Mouse (Mus musculus) hindbrain, embryonic 13.5 days (tissue): ENCODE measurements at regions not wholly inside any gene's neighbourhood (a gene's known extent, or its start where the extent isn't known, plus 50 kb on each side); places are given as distances from the start of the nearest gene placed in this dataset.
"Not testable (repeated sequence)": the region's sequence is repeated elsewhere in the genome, so short reads cannot be mapped to it uniquely, and the experiment has no call there.

ENCODE experiments used
- ATAC-seq: fragments of 200-750 bp; cut with Nextera tagmentation; 2 replicates; pipeline ENCODE4 v1.8.0; 2017; ENCODE audit warnings: moderate TSS enrichment; ENCODE audit not compliant: low FRiP score
- H3K27ac ChIP-seq: fragments of 300-500 bp; sonication (generic); 2 replicates; pipeline ENCODE4 v1.5.1; 2015; ENCODE audit warnings: inconsistent platforms, mild to moderate bottlenecking, moderate library complexity
- H3K27me3 ChIP-seq: fragments of 300-500 bp; sonication (generic); 2 replicates; pipeline ENCODE4 v1.6.1; 2015; ENCODE audit warnings: mild to moderate bottlenecking, inconsistent platforms
- H3K36me3 ChIP-seq: fragments of 300-500 bp; sonication (generic); 2 replicates; pipeline ENCODE4 v1.6.1; 2015; ENCODE audit warnings: mild to moderate bottlenecking, inconsistent platforms
- H3K4me1 ChIP-seq: fragments of 300-500 bp; sonication (generic); replicated peaks from 2 replicates; pipeline ENCODE4 v1.6.1; 2015; ENCODE audit warnings: inconsistent platforms
- H3K4me2 ChIP-seq: fragments of 300-500 bp; sonication (generic); 2 replicates; pipeline ENCODE4 v1.6.1; 2015; ENCODE audit warnings: inconsistent platforms, mild to moderate bottlenecking, moderate library complexity
- H3K4me3 ChIP-seq: fragments of 300-500 bp; sonication (generic); 2 replicates; pipeline ENCODE4 v1.5.1; 2015; ENCODE audit warnings: mild to moderate bottlenecking, inconsistent platforms
- H3K9ac ChIP-seq: fragments of 300-500 bp; sonication (generic); 2 replicates; pipeline ENCODE4 v1.6.1; 2015; ENCODE audit warnings: mild to moderate bottlenecking, inconsistent platforms
- H3K9me3 ChIP-seq: fragments of 300-500 bp; sonication (generic); 2 replicates; pipeline ENCODE4 v1.6.1; 2016; ENCODE audit warnings: inconsistent platforms
- WGBS: fragments of 180-500 bp; shearing (Covaris S2); methylation state at CpG from one replicate; pipeline ENCODE4 v1.1.7; 2015; 5-methylcytosine and 5-hydroxymethylcytosine counted together

DNA sequence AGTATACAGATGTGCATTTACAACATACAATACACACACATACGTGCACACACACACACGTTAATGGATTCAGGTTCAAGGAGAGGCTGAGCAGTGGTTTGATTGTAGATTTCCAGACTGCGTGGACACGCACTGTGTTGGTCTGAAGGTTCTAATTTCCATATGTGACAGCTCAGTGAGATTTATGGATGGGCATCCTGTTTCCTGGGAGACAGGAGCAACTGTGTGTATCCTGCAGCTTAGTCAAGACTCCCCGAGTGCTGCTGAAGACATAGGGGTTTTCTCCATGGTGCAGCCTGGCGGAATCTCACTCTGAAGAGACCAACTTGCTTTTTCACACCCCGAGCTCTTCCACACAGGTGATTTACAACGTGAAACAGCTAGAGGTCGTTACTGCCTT is 119.3 kb upstream of the Foxk1 start:
- H3K9me3 ChIP-seq, result no peaks in the 10 kb centered on the region
- H3K4me2 ChIP-seq, result no peak overlapping the region
- no peak overlapping the region for H3K4me3 ChIP-seq
- no peak overlapping the region for H3K9ac ChIP-seq
- H3K4me1 ChIP-seq, result peaks cover 15% of the 10 kb centered on the region
- no peaks in the 10 kb centered on the region for H3K27me3 ChIP-seq
- ATAC-seq, result no peak
- peak overlapping the region; percentile 44; the same call in 1 of the 2 replicates for H3K27ac ChIP-seq
- H3K36me3 ChIP-seq, result no peaks in the 10 kb centered on the region
- 36% methylated on average over 9 of the region's 9 CpGs for WGBS

- 92% methylated on average over 2 of the region's 2 CpGs for WGBS
- no peak for ATAC-seq
These were observed 113.3 kb upstream of the Foxk1 start for GRCm38 (mm10) chr5:142287981-142288380.

DNA sequence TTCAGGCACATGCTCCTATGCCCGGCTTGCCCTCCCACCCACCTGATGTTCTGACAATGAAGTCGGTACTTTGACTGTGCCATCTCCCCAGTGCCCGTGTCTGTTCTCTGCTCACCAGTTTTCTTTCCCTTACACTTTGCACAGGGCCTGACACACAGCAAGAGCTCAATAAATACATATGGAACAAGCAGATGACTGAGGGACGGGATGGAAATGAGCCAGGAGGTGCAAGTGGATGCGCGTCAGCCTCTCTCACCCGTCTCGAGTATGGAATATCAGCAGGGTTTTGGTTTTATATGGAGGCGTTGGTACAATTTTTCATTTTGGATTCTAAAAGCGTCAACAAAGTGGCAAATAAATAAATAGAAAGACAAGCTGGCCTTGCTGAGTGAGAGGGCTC is 109.8 kb upstream of the Foxk1 start:
- H3K9me3 ChIP-seq, result peaks cover 9% of the 10 kb centered on the region
- no peaks in the 10 kb centered on the region for H3K36me3 ChIP-seq
- no peak overlapping the region for H3K27ac ChIP-seq
- H3K9ac ChIP-seq, result no peak overlapping the region
- no peak overlapping the region for H3K4me3 ChIP-seq
- no peak for ATAC-seq
- H3K4me2 ChIP-seq, result no peak overlapping the region
- no peaks in the 10 kb centered on the region for H3K27me3 ChIP-seq
- no peaks in the 10 kb centered on the region for H3K4me1 ChIP-seq
- WGBS, result 94% methylated on average over 10 of the region's 10 CpGs

More at GRCm38 (mm10) chr5:142287981-142288380, 113.3 kb upstream of the Foxk1 start:
- Histone ChIP-seq H3K9ac (no peak overlapping the region), H3K4me3 (no peak overlapping the region), H3K36me3 (no peaks in the 10 kb centered on the region), H3K4me1 (peaks cover under 1% of the 10 kb centered on the region; the same call in 1 of the 2 replicates), H3K27ac (no peak overlapping the region), H3K4me2 (no peak overlapping the region), H3K9me3 (peaks cover 9% of the 10 kb centered on the region), H3K27me3 (no peaks in the 10 kb centered on the region)

- H3K27me3 ChIP-seq, H3K4me1 ChIP-seq, H3K36me3 ChIP-seq, ATAC-seq, H3K4me3 ChIP-seq, H3K4me2 ChIP-seq, H3K27ac ChIP-seq, H3K9ac ChIP-seq, H3K9me3 ChIP-seq: not testable (repeated sequence)
- WGBS, result 98% methylated on average over 2 of the region's 2 CpGs
These were observed 104.9 kb upstream of the Foxk1 start for GRCm38 (mm10) chr5:142296401-142296800.

DNA sequence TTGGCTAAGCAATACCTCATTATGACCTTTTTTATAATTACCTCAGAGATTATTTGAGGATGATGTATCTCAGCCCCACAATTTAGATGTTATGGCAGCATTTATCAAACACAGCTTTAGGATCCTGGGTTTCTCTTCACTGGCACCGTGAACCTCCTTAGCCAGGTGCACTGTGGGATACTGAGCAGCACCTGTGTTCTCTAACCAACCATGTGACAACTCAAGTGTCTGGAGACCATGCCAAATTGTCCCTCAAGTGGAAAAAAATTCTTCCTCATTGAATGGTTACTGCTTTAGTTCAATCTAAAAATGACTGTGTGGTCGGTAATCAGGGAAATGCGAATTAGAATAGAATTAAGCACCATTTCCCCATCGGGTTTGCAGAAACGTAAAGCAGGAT is 101.7 kb upstream of the Foxk1 start:
- H3K9me3 ChIP-seq, result no peaks in the 10 kb centered on the region
- H3K4me2 ChIP-seq, result no peak overlapping the region
- 87% methylated on average over 5 of the region's 5 CpGs for WGBS
- H3K27ac ChIP-seq, result no peak overlapping the region
- H3K9ac ChIP-seq, result no peak overlapping the region
- H3K4me1 ChIP-seq, result no peaks in the 10 kb centered on the region
- H3K27me3 ChIP-seq, result no peaks in the 10 kb centered on the region
- H3K36me3 ChIP-seq, result no peaks in the 10 kb centered on the region
- H3K4me3 ChIP-seq, result no peak overlapping the region
- no peak for ATAC-seq

GRCm38 (mm10) chr5:142308511-142308910 is 92.8 kb upstream of the Foxk1 start:
- H3K27me3 ChIP-seq, result no peaks in the 10 kb centered on the region
- no peak overlapping the region for H3K4me3 ChIP-seq
- H3K4me1 ChIP-seq, result no peaks in the 10 kb centered on the region
- no peak overlapping the region for H3K9ac ChIP-seq
- no peak for ATAC-seq
- H3K27ac ChIP-seq, result no peak overlapping the region
- WGBS, result 96% methylated on average over 3 of the region's 3 CpGs
- 0 out of 2 replicates have a peak, but pooled peaks cover 9% of the 10 kb centered on the region for H3K9me3 ChIP-seq
- no peaks in the 10 kb centered on the region for H3K36me3 ChIP-seq
- no peak overlapping the region for H3K4me2 ChIP-seq

- Histone ChIP-seq H3K4me2 (no peak overlapping the region), H3K4me1 (no peaks in the 10 kb centered on the region), H3K4me3 (no peak overlapping the region), H3K27me3 (no peaks in the 10 kb centered on the region), H3K9me3 (no peaks in the 10 kb centered on the region), H3K36me3 (no peaks in the 10 kb centered on the region), H3K9ac (no peak overlapping the region), H3K27ac (no peak overlapping the region)
- WGBS, result 78% methylated on average over 8 of the region's 8 CpGs
- ATAC-seq, result no peak
These were observed 87.4 kb upstream of the Foxk1 start for GRCm38 (mm10) chr5:142313944-142314343.

DNA sequence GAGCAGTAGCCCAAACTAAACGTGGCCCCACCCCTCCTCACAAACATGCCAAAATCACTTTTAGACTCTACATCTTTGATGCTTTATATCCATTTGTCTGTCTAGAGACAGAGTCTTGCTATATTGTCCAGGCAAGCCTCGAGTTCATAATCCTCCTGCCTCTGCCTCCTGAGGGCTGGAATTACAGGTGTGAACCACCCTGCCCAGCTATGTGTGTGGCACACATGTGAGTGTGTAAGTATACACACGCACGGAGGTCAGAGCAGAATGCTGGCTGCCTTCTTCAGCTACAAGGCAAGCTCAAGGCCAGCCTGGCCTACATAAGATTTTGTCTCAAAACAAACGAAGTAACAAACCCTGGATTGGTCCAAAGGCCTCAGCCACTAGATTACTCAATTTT is 86.8 kb upstream of the Foxk1 start:
- H3K4me3 ChIP-seq, result no peak overlapping the region
- WGBS, result 84% methylated on average over 5 of the region's 5 CpGs
- no peak overlapping the region for H3K4me2 ChIP-seq
- no peak overlapping the region for H3K9ac ChIP-seq
- no peak overlapping the region for H3K27ac ChIP-seq
- no peaks in the 10 kb centered on the region for H3K9me3 ChIP-seq
- ATAC-seq, result no peak
- no peaks in the 10 kb centered on the region for H3K4me1 ChIP-seq
- H3K36me3 ChIP-seq, result no peaks in the 10 kb centered on the region
- H3K27me3 ChIP-seq, result no peaks in the 10 kb centered on the region

GRCm38 (mm10) chr5:142319268-142319667 is 82.0 kb upstream of the Foxk1 start:
- WGBS, result 4% methylated on average over 7 of the region's 7 CpGs
- Histone ChIP-seq H3K27me3 (peaks cover 8% of the 10 kb centered on the region; the same call in 1 of the 2 replicates), H3K4me1 (no peaks in the 10 kb centered on the region), H3K36me3 (no peaks in the 10 kb centered on the region), H3K4me2 (no peak overlapping the region), H3K9me3 (no peaks in the 10 kb centered on the region), H3K4me3 (no peak overlapping the region), H3K27ac (no peak overlapping the region), H3K9ac (no peak overlapping the region)
- ATAC-seq, result 0 out of 2 replicates have a peak, but pooled peaks have one; percentile 21

DNA sequence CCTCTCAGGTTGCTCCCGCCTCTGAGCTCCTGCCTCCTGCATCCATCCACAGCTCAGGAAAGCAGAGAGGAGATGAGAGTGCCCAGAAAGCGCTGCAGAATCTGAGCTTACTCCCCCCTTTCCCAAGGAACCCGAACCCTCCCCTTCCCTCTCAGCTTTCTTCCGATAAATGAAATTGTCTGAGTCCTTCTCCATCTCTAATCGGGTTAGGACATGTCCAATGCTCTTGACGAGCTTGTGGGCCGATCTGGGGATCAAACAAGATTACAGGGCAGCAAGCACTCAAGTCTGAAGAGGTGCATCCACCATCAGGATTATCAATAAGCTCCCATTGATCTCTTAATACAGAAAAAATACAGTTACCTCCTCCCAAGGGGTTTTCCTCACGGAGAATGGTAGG is 80.0 kb upstream of the Foxk1 start:
- H3K4me3 ChIP-seq, result no peak overlapping the region
- no peak overlapping the region for H3K27ac ChIP-seq
- no peak for ATAC-seq
- no peaks in the 10 kb centered on the region for H3K36me3 ChIP-seq
- H3K4me1 ChIP-seq, result no peaks in the 10 kb centered on the region
- WGBS, result 72% methylated on average over 8 of the region's 8 CpGs
- H3K9ac ChIP-seq, result no peak overlapping the region
- peaks cover 8% of the 10 kb centered on the region; the same call in 1 of the 2 replicates for H3K27me3 ChIP-seq
- H3K4me2 ChIP-seq, result no peak overlapping the region
- no peaks in the 10 kb centered on the region for H3K9me3 ChIP-seq

DNA sequence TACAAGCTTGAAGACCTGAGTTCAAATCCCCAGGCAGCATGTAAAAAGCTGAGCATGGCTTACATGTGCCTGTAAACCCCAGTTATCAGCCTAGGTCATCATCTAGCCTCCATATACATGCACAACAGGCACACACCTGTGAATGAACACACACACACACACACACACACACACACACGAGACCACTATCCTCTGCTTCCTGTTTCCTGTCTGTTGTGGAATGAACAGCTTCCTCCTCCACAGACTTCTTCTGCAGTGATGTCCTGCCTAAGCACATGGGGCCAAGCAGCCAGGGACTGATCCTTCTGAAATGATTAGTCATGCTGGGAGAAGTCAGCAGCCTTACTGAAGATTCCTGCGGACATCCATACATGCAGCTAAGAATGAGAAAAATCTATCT is 76.4 kb upstream of the Foxk1 start:
- H3K9me3 ChIP-seq, result no peaks in the 10 kb centered on the region
- ATAC-seq, result no peak
- H3K4me2 ChIP-seq, result no peak overlapping the region
- no peak overlapping the region for H3K9ac ChIP-seq
- no peaks in the 10 kb centered on the region for H3K4me1 ChIP-seq
- peaks cover 8% of the 10 kb centered on the region; the same call in 1 of the 2 replicates for H3K27me3 ChIP-seq
- no peak overlapping the region for H3K4me3 ChIP-seq
- no peaks in the 10 kb centered on the region for H3K36me3 ChIP-seq
- WGBS, result 81% methylated on average over 2 of the region's 2 CpGs
- no peak overlapping the region for H3K27ac ChIP-seq

- H3K4me1 ChIP-seq, result no peaks in the 10 kb centered on the region
- 74% methylated on average over 4 of the region's 4 CpGs for WGBS
These were observed 75.7 kb upstream of the Foxk1 start for GRCm38 (mm10) chr5:142325560-142325959.

GRCm38 (mm10) chr5:142327261-142327660 is 74.0 kb upstream of the Foxk1 start:
- Histone ChIP-seq H3K36me3 (no peaks in the 10 kb centered on the region), H3K9me3 (no peaks in the 10 kb centered on the region), H3K9ac (no peak overlapping the region), H3K4me2 (no peak overlapping the region), H3K4me1 (no peaks in the 10 kb centered on the region; the same call in 1 of the 2 replicates), H3K27me3 (no peaks in the 10 kb centered on the region), H3K27ac (no peak overlapping the region), H3K4me3 (no peak overlapping the region)
- WGBS, result 72% methylated on average over 6 of the region's 6 CpGs
- ATAC-seq, result no peak

More at GRCm38 (mm10) chr5:142325560-142325959, 75.7 kb upstream of the Foxk1 start:
- H3K9me3 ChIP-seq, result no peaks in the 10 kb centered on the region
- H3K4me2 ChIP-seq, result no peak overlapping the region
- peaks cover 8% of the 10 kb centered on the region; the same call in 1 of the 2 replicates for H3K27me3 ChIP-seq
- no peaks in the 10 kb centered on the region for H3K36me3 ChIP-seq
- no peak for ATAC-seq
- no peak overlapping the region for H3K4me3 ChIP-seq
- H3K9ac ChIP-seq, result no peak overlapping the region
- H3K27ac ChIP-seq, result no peak overlapping the region
